Mouse (Mus musculus): ENCODE measurements around the gene Ripk3.

Ripk3 gene

DNA sequence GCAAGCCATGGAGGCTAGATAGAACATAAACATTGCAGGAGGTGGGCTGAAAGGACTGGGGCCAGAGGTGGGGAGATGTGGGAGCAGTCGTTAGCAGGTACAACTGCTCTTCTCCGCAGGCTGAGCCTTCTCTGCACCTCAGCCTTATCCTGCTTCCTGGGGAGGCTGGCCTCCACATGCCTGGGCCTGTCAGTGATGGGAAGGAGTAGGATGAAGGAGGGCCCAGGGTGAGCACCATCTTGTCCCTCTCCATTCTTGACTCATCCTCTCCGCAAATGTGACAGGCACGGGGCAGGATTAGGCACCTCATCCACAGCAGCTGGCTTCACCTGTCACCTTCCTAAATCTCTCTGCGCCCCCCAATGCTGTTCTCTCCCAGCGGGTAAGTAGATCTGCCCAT, 27.5 kb downstream of the Ripk3 start, which contains the start of gene Ltb4r2:
Ltb4r2 (plus strand) TSS at position 266 of the 400 bp plus-strand sequence.
- no peak for DNase-seq (ENCODE audit: low read depth, low spot score)

DNA sequence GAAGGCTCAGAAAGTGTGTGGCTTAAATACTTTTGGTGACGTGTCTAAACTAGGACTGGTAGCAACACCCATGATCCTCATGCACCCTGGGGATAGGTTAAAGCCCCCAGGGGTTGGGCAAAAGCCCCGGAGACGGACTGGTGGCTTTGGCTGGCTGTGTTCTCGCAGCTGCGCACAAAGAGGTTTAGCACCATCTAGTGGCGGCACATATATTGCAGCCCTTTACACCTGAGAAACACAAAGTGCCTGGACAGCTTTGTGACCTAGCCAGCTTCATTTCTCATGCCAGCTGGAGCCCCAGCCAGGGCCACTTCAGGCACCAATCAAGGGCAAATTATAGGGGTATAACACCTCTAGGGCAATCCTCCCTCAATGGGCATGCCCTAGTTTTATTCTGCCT, 28.5 kb downstream of the Ripk3 start:
- peak; percentile 58 for DNase-seq (ENCODE audit: low read depth, low spot score)

DNA sequence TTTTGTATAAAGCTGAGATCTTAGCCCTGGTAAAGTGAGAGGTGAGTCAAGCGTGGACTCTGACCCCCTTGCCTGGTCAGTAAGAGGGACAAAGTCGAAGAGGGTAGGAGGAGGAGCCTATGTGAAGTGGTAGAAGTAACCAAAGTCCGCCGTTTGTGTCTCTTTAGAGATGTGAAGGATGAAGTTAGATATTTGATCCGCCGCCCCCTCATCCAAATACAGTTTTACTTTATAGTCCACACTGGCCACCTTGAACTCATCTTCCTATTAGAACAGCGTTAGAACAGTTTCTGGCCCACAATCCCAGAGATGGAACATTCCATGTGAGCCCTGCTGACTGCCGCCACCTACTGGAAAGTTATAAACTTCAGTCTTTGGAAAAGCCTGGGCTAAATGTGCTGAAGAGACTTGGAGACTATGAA, 30.3 kb downstream of the Ripk3 start, which contains the start of gene Cideb:
Cideb (minus strand) TSS at position 96 of the 422 bp plus-strand sequence.
- no peak for DNase-seq (ENCODE audit: low read depth, low spot score)

DNA sequence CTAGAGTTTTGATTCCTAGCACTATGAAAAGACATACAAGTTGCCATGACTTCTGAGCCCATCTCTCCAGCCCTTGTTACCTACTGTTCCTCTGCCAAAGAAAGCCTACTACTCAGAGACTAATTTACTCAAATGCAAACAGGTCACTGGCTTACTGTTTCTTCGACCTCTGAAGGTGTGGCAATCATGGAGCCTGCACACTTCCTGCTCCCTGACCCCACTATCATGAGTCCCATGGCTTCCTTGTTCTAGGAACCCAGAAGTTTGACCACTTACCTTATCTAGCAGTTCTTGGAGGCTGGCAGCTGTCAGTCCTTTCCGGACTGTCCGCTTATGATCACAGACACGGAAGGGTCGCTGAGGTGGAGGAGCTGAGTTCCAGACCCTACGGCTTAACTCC, 31.1 kb downstream of the Ripk3 start:
- DNase-seq (ENCODE audit: low read depth, low spot score): no peak

DNA sequence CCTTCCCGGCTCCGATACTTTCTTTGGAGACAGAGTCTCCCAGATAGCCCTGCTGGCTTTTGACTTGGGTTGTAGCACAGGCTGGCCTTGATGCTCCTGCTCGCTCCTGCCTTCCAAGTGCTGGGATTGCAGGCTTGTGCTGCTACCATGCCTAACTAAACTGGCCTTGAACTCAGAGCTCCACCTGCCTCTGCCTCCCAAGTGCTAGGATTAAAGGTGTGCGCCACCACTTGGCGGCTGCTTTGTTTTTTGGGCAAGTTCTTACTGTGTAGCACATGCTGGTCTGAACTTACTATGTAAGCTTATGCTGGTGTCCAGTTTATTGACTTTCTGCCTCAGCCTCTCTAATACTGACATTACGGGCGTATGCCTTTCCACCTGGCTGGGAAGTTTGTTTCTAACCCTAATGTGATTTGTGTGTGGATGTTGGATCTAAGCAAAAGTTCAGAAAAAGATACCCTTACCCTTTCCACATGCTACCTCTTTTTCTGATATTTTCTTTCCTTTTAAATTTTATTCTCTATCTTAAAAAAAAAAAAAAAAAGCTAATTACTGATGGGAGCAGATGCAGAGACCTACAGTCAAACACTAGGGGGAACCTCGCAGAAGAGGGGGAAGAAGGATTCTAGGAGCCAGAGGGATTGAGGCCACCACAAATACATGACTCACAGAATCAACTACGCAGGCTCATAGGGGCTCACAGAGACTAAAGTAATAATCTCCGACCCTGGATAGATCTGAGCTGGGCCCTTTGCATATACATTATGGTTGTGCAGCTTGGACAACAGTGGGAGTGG, 41.4 kb downstream of the Ripk3 start:
- DNase-seq (ENCODE audit: low read depth, low spot score): no peak

DNA sequence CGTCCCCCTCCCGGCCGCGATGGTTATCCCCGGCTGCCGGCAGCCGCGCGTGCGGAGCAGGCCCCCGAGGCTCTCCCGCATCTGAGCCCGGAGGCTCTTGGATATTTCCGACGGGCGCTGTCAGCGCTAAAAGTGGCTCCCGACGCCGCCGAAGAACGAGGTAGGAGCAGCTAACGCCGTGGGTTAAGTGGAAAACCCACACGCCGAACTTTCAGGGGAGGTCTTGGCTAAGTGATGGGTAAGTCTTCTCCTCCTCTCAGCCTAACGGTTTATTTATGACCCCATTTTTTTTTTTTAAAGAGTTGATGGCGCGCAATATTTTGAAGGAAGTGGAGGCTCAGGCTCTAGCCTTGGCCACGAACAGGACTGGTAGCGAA, 42.8 kb downstream of the Ripk3 start:
- DNase-seq (ENCODE audit: low read depth, low spot score): no peak

DNA sequence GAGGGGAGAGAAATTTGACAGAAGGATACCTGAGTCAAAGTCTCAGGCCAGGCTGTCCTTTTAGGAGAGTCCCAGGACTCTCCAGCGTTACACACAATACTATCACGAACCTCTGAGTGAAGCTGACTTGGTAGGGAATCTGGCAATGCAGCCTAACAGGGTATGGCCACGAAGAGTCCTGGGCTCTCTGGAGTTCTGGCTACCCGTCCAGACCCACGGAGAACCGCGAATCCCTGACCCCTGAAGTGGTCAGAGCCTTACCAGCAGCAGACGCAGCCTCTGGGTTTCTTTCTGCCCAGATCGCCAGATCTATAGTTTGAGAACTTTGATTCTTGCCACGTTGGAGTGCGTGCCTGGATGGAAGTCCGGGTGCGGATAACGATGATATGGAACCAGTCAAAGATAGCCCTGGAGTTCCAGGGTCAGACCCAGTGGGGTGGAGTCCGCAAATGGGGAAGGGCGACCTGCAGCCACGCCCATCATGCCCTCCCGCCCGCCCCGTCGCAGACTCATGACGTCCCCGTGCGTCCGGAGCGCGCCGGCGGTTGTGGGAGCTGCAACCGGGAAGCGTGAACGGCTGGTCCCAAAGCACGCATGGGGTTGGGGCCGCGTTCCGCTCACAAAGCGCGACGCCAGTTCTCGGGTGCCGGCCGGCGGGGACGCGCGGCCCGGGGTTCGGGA, 43.3 kb downstream of the Ripk3 start, which contains the start of the genes Dhrs1 and Nop9:
Dhrs1 (minus strand) TSS at position 511 of the 681 bp plus-strand sequence.
Nop9 (plus strand) TSS at position 514 of the 681 bp plus-strand sequence.
- peak; percentile 76 for DNase-seq (ENCODE audit: low read depth, low spot score)

DNA sequence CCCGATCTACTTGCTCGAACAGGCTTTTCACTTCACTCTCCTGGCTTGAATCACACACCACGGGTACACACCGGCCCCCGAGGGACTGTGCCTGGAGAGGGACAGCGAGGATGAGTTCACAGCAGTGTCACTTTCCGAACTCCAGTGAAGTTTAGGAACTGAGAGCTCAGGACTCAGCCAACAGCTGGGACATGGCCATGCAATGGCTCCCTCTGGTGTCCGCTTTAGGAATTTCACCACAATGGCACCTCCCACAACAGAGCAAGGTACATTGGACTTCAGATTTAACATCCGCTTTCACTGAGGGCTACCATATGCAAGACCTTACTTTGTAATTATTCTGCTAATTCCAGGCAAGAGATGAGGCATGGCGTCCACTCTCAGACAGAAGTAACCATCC, 45.0 kb downstream of the Ripk3 start:
- peak; percentile 80 for DNase-seq (ENCODE audit: low read depth, low spot score)

DNA sequence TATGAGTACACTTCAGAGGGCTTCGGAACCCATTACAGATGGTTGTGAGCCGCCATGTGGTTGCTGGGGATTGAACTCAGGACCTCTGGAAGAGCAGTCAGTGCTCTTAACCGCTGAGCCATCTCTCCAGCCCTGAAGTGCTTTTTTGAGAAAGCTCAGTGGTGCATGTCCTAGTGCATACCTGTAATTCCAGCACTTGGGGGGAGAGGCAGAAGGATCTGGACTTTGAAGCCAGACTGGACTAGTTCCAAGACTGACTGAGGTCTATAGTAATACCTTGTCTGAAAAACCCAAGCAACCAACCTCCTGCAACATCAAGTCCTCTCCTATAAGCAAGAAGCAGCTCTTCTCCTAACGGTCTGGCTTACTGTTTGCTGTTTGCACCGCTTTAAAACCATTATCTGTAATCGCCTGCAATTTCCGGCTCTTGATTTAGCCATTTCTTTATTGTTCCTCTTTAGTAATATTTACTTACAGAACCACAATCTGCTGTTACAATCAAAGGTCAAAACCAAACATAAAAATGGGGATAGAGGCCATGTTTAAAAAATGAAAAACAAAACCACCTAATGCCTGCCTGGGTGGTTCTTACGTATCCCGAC, 51.5 kb downstream of the Ripk3 start:
- DNase-seq (ENCODE audit: low read depth, low spot score): no peak

DNA sequence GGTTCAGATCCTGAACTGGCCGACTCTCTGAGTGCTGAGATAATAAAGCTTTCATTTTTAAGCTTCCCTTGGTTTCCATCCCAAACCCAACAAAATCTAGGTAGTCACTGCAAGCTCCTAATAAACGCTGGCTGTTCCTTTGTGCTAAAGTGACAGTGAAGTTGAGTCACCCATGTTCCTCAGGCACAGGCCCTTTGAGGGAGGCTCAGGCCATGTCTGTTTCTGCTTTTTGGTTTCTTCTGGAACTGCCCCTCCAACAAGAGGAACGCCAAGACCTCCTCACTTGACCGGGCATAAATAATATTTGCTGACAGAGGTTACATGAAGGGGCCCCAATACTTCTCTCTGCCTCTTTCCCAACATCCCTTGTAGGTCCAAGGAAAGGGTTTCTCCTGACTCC, 52.9 kb downstream of the Ripk3 start:
- no peak for DNase-seq (ENCODE audit: low read depth, low spot score)

DNA sequence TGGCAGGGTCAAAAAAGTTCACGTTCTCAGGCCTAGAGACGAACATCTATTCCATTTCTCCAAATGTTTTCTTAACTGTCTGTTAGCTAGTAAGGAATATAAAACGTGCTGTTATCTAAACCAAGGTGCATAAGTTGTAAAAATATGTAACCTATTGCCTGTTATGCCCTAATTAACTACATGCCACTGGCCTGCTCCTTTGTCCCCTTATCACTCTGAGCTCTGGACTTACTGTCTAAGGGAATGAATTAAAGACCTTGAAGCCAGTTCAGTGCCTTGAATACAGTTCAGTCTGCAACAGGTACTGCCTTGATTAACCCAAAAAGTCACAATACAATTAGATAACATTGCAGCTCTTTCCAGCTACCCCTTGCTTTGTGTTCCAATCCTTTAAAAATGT, 53.3 kb downstream of the Ripk3 start:
- no peak for DNase-seq (ENCODE audit: low read depth, low spot score)

All from skeletal muscle tissue, adult 2 months (tissue).